Mouse (Mus musculus): Measurements from ENCODE around the gene Csgalnact2. TPM values are rescaled to one million over a fixed set of nuclear protein-coding genes. Genes with fewer than 3 reads are reported as not detected.

Csgalnact2 gene
- total and polyA plus RNA-seq, 3 experiments, result 2.2 to 6.4 (median 3.0) TPM

DNA sequence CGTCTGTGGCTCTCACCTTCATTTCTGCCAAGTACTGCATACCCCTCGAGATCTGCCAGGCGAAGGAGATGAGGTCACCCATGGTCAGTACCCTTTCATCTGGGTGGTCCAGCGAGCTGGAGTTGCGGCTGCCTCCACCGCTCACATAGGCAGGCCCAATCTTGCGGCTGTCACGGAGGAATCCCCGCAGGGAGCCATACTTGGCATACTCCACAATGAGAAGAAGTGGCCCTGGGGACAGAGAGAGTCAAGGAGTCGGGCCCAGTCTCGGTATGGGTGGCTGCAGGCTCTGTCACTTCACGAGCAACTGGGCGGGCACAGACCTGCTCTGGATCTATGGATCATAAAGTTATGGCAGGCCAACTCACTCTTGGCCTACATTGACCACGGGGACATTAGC, 29.2 kb upstream of the Csgalnact2 start:
- TF ChIP-seq ZKSCAN1 (IDR thresholded peaks at IDR 0.05; ENCODE audit: borderline replicate concordance, low read depth, low read length), result no peak
- TF ChIP-seq PAX5 (IDR thresholded peaks at IDR 0.05; ENCODE audit: low read length), result no peak
- TF ChIP-seq POLR2AphosphoS2 (IDR thresholded peaks at IDR 0.05; ENCODE audit: low read depth, low read length), result no peak
- TF ChIP-seq EP300 (IDR thresholded peaks at IDR 0.05; ENCODE audit: low read length), result no peak
- no peak for TF ChIP-seq MXI1 (IDR thresholded peaks at IDR 0.05; ENCODE audit: low read depth, low read length)
- no peak for TF ChIP-seq ZNF384 (IDR thresholded peaks at IDR 0.05; ENCODE audit: low read depth, low read length)
- no peak for TF ChIP-seq RCOR1 (conservative IDR thresholded peaks at IDR 0.05; ENCODE audit: low read depth, low read length)
- TF ChIP-seq MAFK (IDR thresholded peaks at IDR 0.05; ENCODE audit: insufficient replicate concordance, low read length), result no peak
- TF ChIP-seq IRF4 (IDR thresholded peaks at IDR 0.05; ENCODE audit: low read depth, low read length), result no peak
- TF ChIP-seq JUND (conservative IDR thresholded peaks at IDR 0.05; ENCODE audit: low read depth, low read length), result no peak
- no peak for TF ChIP-seq NELFE (IDR thresholded peaks at IDR 0.05; ENCODE audit: low read depth, low read length)
- no peak for TF ChIP-seq JUN (IDR thresholded peaks at IDR 0.05; ENCODE audit: insufficient read depth, low read depth, low read length)
- no peak for TF ChIP-seq MYC (IDR thresholded peaks at IDR 0.05; ENCODE audit: low read depth, low read length)
- no peak for TF ChIP-seq MEF2A (IDR thresholded peaks at IDR 0.05; ENCODE audit: borderline replicate concordance, low read depth, low read length)
- TF ChIP-seq GABPA (IDR thresholded peaks at IDR 0.05; ENCODE audit: insufficient replicate concordance, low read depth, low read length), result no peak
- TF ChIP-seq SMC3 (IDR thresholded peaks at IDR 0.05; ENCODE audit: low read depth, low read length), result no peak
- no peak for TF ChIP-seq ZMIZ1 (IDR thresholded peaks at IDR 0.05; ENCODE audit: low read depth, low read length)
- TF ChIP-seq USF2 (conservative IDR thresholded peaks at IDR 0.05; ENCODE audit: low read depth, low read length), result no peak
- Histone ChIP-seq H3K4me2 (ENCODE audit: insufficient read depth, low read depth, poor library complexity, severe bottlenecking) (no peak overlapping the region), H3K9me3 (replicated peaks; ENCODE audit: low read length) (no peaks in the 10 kb centered on the region), H3K79me2 (replicated peaks; ENCODE audit: control insufficient read depth, extremely low read depth, insufficient read depth, poor library complexity, severe bottlenecking) (no peaks in the 10 kb centered on the region), H3K27ac (ENCODE audit: insufficient read depth, low read depth) (no peak overlapping the region), H3K9ac (ENCODE audit: insufficient read depth, low read depth) (no peak overlapping the region), H3K4me3 (replicated peaks in 1 of 3; ENCODE audit: low read depth in 2 of 3, low read length in 2 of 3, poor library complexity in 1 of 3) (no peak overlapping the region), H3K4me1 (ENCODE audit: control insufficient read depth in 1 of 2, insufficient read depth in 2 of 2) (0 out of 4 replicates have a peak, but pooled peaks cover 0 to 3% of the 10 kb centered on the region in 2 experiments), H3K27me3 (replicated peaks) (peaks cover 75% of the 10 kb centered on the region), H3K36me3 (replicated peaks in 1 of 2; ENCODE audit: control insufficient read depth in 1 of 2, insufficient read depth in 1 of 2, low read length in 1 of 2) (no peaks in the 10 kb centered on the region)
- DNase-seq (ENCODE audit: extremely low read depth), result no peak
- dilution Hi-C loops (cut with MboI; ENCODE audit: extremely low pct_ligation_motif_present, extremely low pct_unique_long_range_greater_than_20kb, low sequenced_read_pairs), result no loop called here
- in situ Hi-C loops (cut with MboI; ENCODE audit: low pct_ligation_motif_present, low pct_unique_long_range_greater_than_20kb, low sequenced_read_pairs), result no loop called here

DNA sequence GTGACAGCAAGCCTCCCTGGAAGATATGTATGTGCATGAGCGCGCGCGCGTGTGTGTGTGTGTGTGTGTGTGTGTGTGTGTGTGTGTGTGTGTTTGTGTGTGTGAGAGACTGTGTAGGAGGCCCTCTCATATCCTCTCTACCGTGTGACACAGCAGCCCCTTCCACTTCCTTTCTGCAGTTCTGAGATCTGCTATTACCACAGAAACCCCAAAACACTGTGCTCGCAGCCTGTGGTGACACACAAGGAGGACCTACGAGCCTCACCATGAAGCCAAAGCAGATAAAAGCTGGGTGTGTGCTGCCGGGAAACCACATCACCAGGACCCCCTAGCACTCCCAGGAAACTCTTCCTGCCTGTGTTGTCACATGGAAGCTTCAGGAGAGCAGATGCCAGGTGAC, 28.1 kb upstream of the Csgalnact2 start:
- dilution Hi-C loops (cut with MboI; ENCODE audit: extremely low pct_ligation_motif_present, extremely low pct_unique_long_range_greater_than_20kb, low sequenced_read_pairs) (no loop called here), in situ Hi-C loops (cut with MboI; ENCODE audit: low pct_ligation_motif_present, low pct_unique_long_range_greater_than_20kb, low sequenced_read_pairs) (no loop called here)
- Histone ChIP-seq H3K27me3 (replicated peaks) (peaks cover 77% of the 10 kb centered on the region), H3K4me2 (ENCODE audit: insufficient read depth, low read depth, poor library complexity, severe bottlenecking) (peak overlapping the region; percentile 59; the same call in 1 of the 2 replicates), H3K9ac (ENCODE audit: insufficient read depth, low read depth) (no peak overlapping the region), H3K4me3 (replicated peaks in 1 of 3; ENCODE audit: low read depth in 2 of 3, low read length in 2 of 3, poor library complexity in 1 of 3) (no peak overlapping the region), H3K27ac (ENCODE audit: insufficient read depth, low read depth) (no peak overlapping the region), H3K4me1 (ENCODE audit: control insufficient read depth in 1 of 2, insufficient read depth in 2 of 2) (0 out of 4 replicates have a peak, but pooled peaks cover 0 to 3% of the 10 kb centered on the region in 2 experiments), H3K36me3 (replicated peaks in 1 of 2; ENCODE audit: control insufficient read depth in 1 of 2, insufficient read depth in 1 of 2, low read length in 1 of 2) (no peaks in the 10 kb centered on the region), H3K9me3 (replicated peaks; ENCODE audit: low read length) (no peaks in the 10 kb centered on the region), H3K79me2 (replicated peaks; ENCODE audit: control insufficient read depth, extremely low read depth, insufficient read depth, poor library complexity, severe bottlenecking) (no peaks in the 10 kb centered on the region)
- TF ChIP-seq POLR2A (IDR thresholded peaks at IDR 0.05; ENCODE audit: low read depth, low read length) (no peak), USF2 (conservative IDR thresholded peaks at IDR 0.05; ENCODE audit: low read depth, low read length) (no peak), RAD21 (IDR thresholded peaks at IDR 0.05; ENCODE audit: low read depth, low read length) (no peak), POLR2AphosphoS2 (IDR thresholded peaks at IDR 0.05; ENCODE audit: low read depth, low read length) (no peak), ZKSCAN1 (IDR thresholded peaks at IDR 0.05; ENCODE audit: borderline replicate concordance, low read depth, low read length) (no peak), TBP (conservative IDR thresholded peaks at IDR 0.05; ENCODE audit: low read depth, low read length) (no peak), MXI1 (IDR thresholded peaks at IDR 0.05; ENCODE audit: low read depth, low read length) (no peak), MAX (IDR thresholded peaks at IDR 0.05; ENCODE audit: low read length) (no peak)
- DNase-seq (ENCODE audit: extremely low read depth), result peak; percentile 4
